18 mouse cellular contexts compared by ENCODE assay signal in genomic region chr1:81904056-81904455, GRCm38 (mm10).
DNase-seq lines count a peak whose midpoint lies in the region; ATAC-seq and TF ChIP-seq lines count a peak whose summit lies in the region.
"Had no signal": no experiment of that assay in that cellular context is flagged by ENCODE, and none has a peak within 500 bp of the region (broad histone marks: within the 10 kb centered on the region; RNA-seq: fewer than 3 reads in every experiment).

No protein-coding gene starts in this region.

- no peak overlapping the region for H3K27ac ChIP-seq in lung, embryonic 16.5 days (ENCODE audit: low read length)
- H3K27ac ChIP-seq in stomach, embryonic 15.5 days, result no peak overlapping the region; the same call in 1 of the 2 replicates
- H3K27ac ChIP-seq: forebrain, embryonic 13.5 days; heart, embryonic 13.5 days; liver, embryonic 15.5 days had no signal

- peak; percentile 23 for DNase-seq in embryo, embryonic 10.5 days (ENCODE audit: low spot score)
- DNase-seq in embryo, embryonic 11 days, result no peak
- DNase-seq in lung, adult 2 months, result no peak
- peak; percentile 20 to 31 for DNase-seq in kidney, postnatal 4 days
- no peak for DNase-seq in left cerebral cortex, postnatal 36 days (ENCODE audit: low spot score in 2 of 2)
- DNase-seq in right cerebral cortex, postnatal 10 days (ENCODE audit: low spot score in 2 of 2), result no peak
- DNase-seq: cerebellum, postnatal 25 days; gastrocnemius, postnatal 14 days; layer of hippocampus, adult 9-11 months; spleen, adult 18-20 months; thymus, postnatal 36 days had no signal

- no peak overlapping the region for H3K4me2 ChIP-seq in lung, embryonic 16.5 days (ENCODE audit: low read depth, low read length)
- H3K4me2 ChIP-seq in stomach, embryonic 15.5 days, result no peak overlapping the region
- H3K4me2 ChIP-seq: forebrain, embryonic 13.5 days; heart, embryonic 13.5 days; liver, embryonic 15.5 days had no signal

- intact Hi-C loops in left cerebral cortex, postnatal 36 days (cut with DNase I), result no loop called here

- no peak overlapping the region for H3K9ac ChIP-seq in lung, embryonic 16.5 days (ENCODE audit: low read length)
- H3K9ac ChIP-seq in stomach, embryonic 15.5 days, result no peak overlapping the region
- H3K9ac ChIP-seq: forebrain, embryonic 13.5 days; heart, embryonic 13.5 days; liver, embryonic 15.5 days had no signal

- WGBS in lung, embryonic 16.5 days, result 34% methylated on average over 3 of the region's 3 CpGs
- WGBS in lung, adult 2 months, result 58% methylated on average over 3 of the region's 3 CpGs
- WGBS in stomach, embryonic 15.5 days, result 30% methylated on average over 3 of the region's 3 CpGs

- no peak overlapping the region for H3K4me3 ChIP-seq in lung, embryonic 16.5 days (ENCODE audit: low read length)
- H3K4me3 ChIP-seq in lung, adult 2 months (replicated peaks; ENCODE audit: extremely low read depth, low read depth, low read length), result no peak overlapping the region
- no peak overlapping the region for H3K4me3 ChIP-seq in stomach, embryonic 15.5 days (replicated peaks)
- H3K4me3 ChIP-seq: forebrain, embryonic 13.5 days; heart, embryonic 13.5 days; liver, embryonic 15.5 days had no signal

- no peaks in the 10 kb centered on the region for H3K9me3 ChIP-seq in lung, embryonic 16.5 days (ENCODE audit: control insufficient read depth, low read length)
- no peaks in the 10 kb centered on the region for H3K9me3 ChIP-seq in stomach, embryonic 15.5 days
- H3K9me3 ChIP-seq: forebrain, embryonic 13.5 days; heart, embryonic 13.5 days; liver, embryonic 15.5 days had no signal

- H3K4me1 ChIP-seq in lung, embryonic 16.5 days (replicated peaks; ENCODE audit: control insufficient read depth, insufficient read depth, low read length), result peaks cover 5% of the 10 kb centered on the region; the same call in 1 of the 2 replicates
- no peaks in the 10 kb centered on the region for H3K4me1 ChIP-seq in lung, adult 2 months (ENCODE audit: control insufficient read depth, insufficient read depth, low read length)
- H3K4me1 ChIP-seq in stomach, embryonic 15.5 days, result no peaks in the 10 kb centered on the region
- H3K4me1 ChIP-seq: forebrain, embryonic 13.5 days; heart, embryonic 13.5 days; liver, embryonic 15.5 days had no signal

- TF ChIP-seq CTCF in lung, adult 2 months (IDR thresholded peaks at IDR 0.05; ENCODE audit: insufficient read depth, low read length), result no peak

- H3K27me3 ChIP-seq in lung, embryonic 16.5 days (ENCODE audit: control insufficient read depth, insufficient read depth, low read depth, low read length), result no peaks in the 10 kb centered on the region
- H3K27me3 ChIP-seq in stomach, embryonic 15.5 days (replicated peaks), result no peaks in the 10 kb centered on the region
- H3K27me3 ChIP-seq: forebrain, embryonic 13.5 days; heart, embryonic 13.5 days; liver, embryonic 15.5 days had no signal

- TF ChIP-seq POLR2A in lung, adult 2 months (IDR thresholded peaks at IDR 0.05; ENCODE audit: borderline replicate concordance, extremely low read depth, low read depth, low read length), result no peak

- peak; percentile 61; the same call in 1 of the 2 replicates for ATAC-seq in lung, embryonic 16.5 days (ENCODE audit: low read depth)
- ATAC-seq in stomach, embryonic 15.5 days (ENCODE audit: insufficient read depth, low FRiP score, low read depth), result 0 out of 2 replicates have a peak, but pooled peaks have one; percentile 72
- ATAC-seq: activated CD4-positive, CD25-positive, alpha-beta regulatory T cell, adult 4 months; forebrain, embryonic 13.5 days; hindbrain, embryonic 16.5 days had no signal

- no peaks in the 10 kb centered on the region for H3K36me3 ChIP-seq in lung, embryonic 16.5 days (ENCODE audit: control insufficient read depth, insufficient read depth, low read length)
- no peaks in the 10 kb centered on the region for H3K36me3 ChIP-seq in stomach, embryonic 15.5 days
- H3K36me3 ChIP-seq: heart, embryonic 13.5 days; liver, embryonic 15.5 days had no signal

Comparison
In these comparisons a context has a peak if more than half of its experiments do, and no peak if none do; other contexts are left out.
1. DNase-seq: peak in embryo, embryonic 10.5 days (single experiment) and kidney, postnatal 4 days (2 of 2); none in embryo, embryonic 11 days (single experiment), lung, adult 2 months (single experiment), left cerebral cortex, postnatal 36 days (0 of 2) and right cerebral cortex, postnatal 10 days (0 of 2).